Mouse (Mus musculus): ENCODE data around the gene Asb14. TPM values are rescaled to one million over a fixed set of nuclear protein-coding genes. Genes with fewer than 3 reads are reported as not detected.
"Not testable (repeated sequence)": the region's sequence is repeated elsewhere in the genome, so short reads cannot be mapped to it uniquely, and the experiment has no call there.

Asb14 gene
- polyA plus RNA-seq, 1 experiment from 2014 or later, result not detected

DNA sequence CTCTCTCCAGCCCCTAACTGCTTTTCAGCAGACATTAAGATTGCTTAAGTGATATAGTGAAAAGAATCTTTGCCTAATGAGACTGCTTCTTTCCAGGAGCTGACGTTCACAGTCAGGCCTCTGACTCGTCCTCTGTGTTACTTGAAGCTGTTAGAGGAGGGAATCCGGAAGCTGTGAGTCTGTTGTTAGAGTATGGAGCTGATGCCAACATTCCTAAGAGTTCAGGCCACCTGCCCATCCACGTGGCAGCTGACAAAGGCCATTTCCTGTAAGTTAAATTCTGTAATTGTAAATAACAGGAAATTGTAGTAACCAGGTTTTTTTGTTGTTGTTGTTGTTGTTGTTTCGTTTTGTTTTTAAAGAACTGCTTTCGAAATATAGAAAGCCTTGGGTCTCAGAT, 16.8 kb downstream of the Asb14 start:
- no peak for DNase-seq (ENCODE audit: low spot score)
- H3K9me3 ChIP-seq (replicated peaks; ENCODE audit: control insufficient read depth, low read length), result no peaks in the 10 kb centered on the region

DNA sequence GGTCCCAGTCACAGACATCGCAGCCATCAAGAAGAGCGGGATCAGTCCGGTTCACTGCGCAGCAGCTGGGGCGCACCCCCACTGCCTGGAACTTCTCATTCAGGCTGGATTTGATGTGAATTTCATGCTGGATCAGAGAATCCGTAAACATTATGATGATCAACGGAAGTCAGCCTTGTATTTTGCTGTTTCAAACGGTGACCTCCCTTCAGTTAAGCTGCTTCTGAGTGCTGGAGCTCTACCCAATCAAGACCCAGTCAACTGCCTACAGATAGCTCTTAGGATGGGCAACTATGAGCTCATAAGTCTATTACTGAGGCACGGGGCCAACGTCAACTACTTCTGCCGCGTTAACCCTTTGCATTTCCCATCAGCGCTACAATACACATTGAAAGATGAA, 17.5 kb downstream of the Asb14 start:
- no peak overlapping the region for H3K4me2 ChIP-seq (ENCODE audit: low read depth, low read length)
- H3K27ac ChIP-seq (replicated peaks; ENCODE audit: low read depth, low read length), result no peak overlapping the region
- H3K27me3 ChIP-seq (ENCODE audit: control insufficient read depth, insufficient read depth, low read length), result no peaks in the 10 kb centered on the region
- H3K36me3 ChIP-seq (replicated peaks; ENCODE audit: control insufficient read depth, insufficient read depth, low read depth, low read length), result no peaks in the 10 kb centered on the region
- no peak overlapping the region for H3K9ac ChIP-seq (replicated peaks; ENCODE audit: low read length)
- DNase-seq (ENCODE audit: low spot score), result no peak
- ATAC-seq (replicated peaks; ENCODE audit: insufficient number of reproducible peaks, low FRiP score, low TSS enrichment, low read depth), result no peak
- H3K4me3 ChIP-seq (ENCODE audit: low read depth, low read length), result no peak overlapping the region
- no peaks in the 10 kb centered on the region for H3K4me1 ChIP-seq (ENCODE audit: control insufficient read depth, insufficient read depth, low read length)
- no peaks in the 10 kb centered on the region for H3K9me3 ChIP-seq (replicated peaks; ENCODE audit: control insufficient read depth, low read length)
- WGBS, result 93% methylated on average over 13 of the region's 13 CpGs

More for the DNA sequence above, 16.8 kb downstream of the Asb14 start:
- Histone ChIP-seq H3K36me3 (replicated peaks; ENCODE audit: control insufficient read depth, insufficient read depth, low read depth, low read length) (no peaks in the 10 kb centered on the region), H3K27ac (replicated peaks; ENCODE audit: low read depth, low read length) (no peak overlapping the region), H3K4me3 (ENCODE audit: low read depth, low read length) (no peak overlapping the region), H3K4me2 (ENCODE audit: low read depth, low read length) (no peak overlapping the region), H3K27me3 (ENCODE audit: control insufficient read depth, insufficient read depth, low read length) (no peaks in the 10 kb centered on the region), H3K9ac (replicated peaks; ENCODE audit: low read length) (no peak overlapping the region), H3K4me1 (ENCODE audit: control insufficient read depth, insufficient read depth, low read length) (no peaks in the 10 kb centered on the region)
- 66% methylated on average over 6 of the region's 6 CpGs for WGBS
- ATAC-seq (replicated peaks; ENCODE audit: insufficient number of reproducible peaks, low FRiP score, low TSS enrichment, low read depth), result no peak

DNA sequence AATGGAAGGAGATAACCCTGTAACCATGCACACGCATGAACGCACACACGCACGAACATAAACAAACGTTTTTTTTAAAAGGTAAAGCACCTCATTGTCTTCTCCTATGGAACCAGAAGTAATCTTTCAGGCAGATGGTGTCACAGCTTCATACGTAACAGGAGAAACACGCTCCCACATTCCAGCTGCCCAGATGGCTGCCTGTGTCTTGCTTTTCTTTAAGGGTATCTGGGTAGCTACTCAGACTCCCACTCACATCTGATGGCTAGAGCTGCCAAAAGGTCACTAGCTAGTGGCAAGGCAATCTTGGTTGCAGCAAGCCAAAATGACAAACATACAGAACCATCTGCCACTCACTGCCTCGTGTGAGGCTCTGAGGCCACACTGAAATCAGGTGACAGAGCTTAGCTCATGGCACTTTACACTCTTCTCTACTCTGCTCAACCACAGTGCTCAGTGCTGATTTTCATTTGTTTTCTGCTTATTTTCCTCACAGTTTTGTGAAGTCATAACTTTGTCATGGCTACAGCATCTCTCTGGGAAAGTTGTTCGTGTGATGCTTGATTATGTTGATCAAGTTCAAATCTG, 19.4 kb downstream of the Asb14 start:
- no peak overlapping the region for H3K4me2 ChIP-seq (ENCODE audit: low read depth, low read length)
- 77% methylated on average over 9 of the region's 9 CpGs for WGBS
- no peak overlapping the region for H3K4me3 ChIP-seq (ENCODE audit: low read depth, low read length)
- no peaks in the 10 kb centered on the region for H3K27me3 ChIP-seq (ENCODE audit: control insufficient read depth, insufficient read depth, low read length)
- no peaks in the 10 kb centered on the region for H3K4me1 ChIP-seq (ENCODE audit: control insufficient read depth, insufficient read depth, low read length)
- no peak overlapping the region for H3K9ac ChIP-seq (replicated peaks; ENCODE audit: low read length)
- ATAC-seq (replicated peaks; ENCODE audit: insufficient number of reproducible peaks, low FRiP score, low TSS enrichment, low read depth) (no peak), DNase-seq (ENCODE audit: low spot score) (no peak)
- H3K36me3 ChIP-seq (replicated peaks; ENCODE audit: control insufficient read depth, insufficient read depth, low read depth, low read length), result no peaks in the 10 kb centered on the region
- no peaks in the 10 kb centered on the region for H3K9me3 ChIP-seq (replicated peaks; ENCODE audit: control insufficient read depth, low read length)
- H3K27ac ChIP-seq (replicated peaks; ENCODE audit: low read depth, low read length), result no peak overlapping the region

DNA sequence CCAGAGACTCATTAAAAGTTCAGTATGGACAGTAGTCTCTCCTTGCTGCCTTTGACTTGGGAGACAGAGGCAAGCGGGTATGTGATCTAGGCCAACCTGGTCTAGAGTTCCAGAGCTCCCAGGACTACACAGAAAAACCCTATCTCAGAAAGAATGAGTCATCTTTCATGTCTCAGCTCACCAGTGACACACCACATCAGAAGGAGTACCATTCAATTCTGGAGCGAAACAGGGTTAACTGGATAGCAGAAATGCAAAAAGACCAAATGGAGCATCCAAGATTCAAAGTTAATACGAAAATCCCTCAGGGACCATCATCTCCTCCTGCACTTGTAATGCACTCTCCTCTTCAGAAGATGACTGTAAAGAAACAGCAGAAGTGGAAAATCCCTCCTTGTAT, 25.0 kb downstream of the Asb14 start:
- Histone ChIP-seq H3K27me3 (ENCODE audit: control insufficient read depth, insufficient read depth, low read length) (no peaks in the 10 kb centered on the region), H3K4me3 (ENCODE audit: low read depth, low read length) (no peak overlapping the region), H3K36me3 (replicated peaks; ENCODE audit: control insufficient read depth, insufficient read depth, low read depth, low read length) (no peaks in the 10 kb centered on the region; the same call in 1 of the 2 replicates), H3K9ac (replicated peaks; ENCODE audit: low read length) (no peak overlapping the region), H3K9me3 (replicated peaks; ENCODE audit: control insufficient read depth, low read length) (no peaks in the 10 kb centered on the region), H3K4me2 (ENCODE audit: low read depth, low read length) (no peak overlapping the region), H3K4me1 (ENCODE audit: control insufficient read depth, insufficient read depth, low read length) (no peaks in the 10 kb centered on the region), H3K27ac (replicated peaks; ENCODE audit: low read depth, low read length) (no peak overlapping the region)
- DNase-seq (ENCODE audit: low spot score) (no peak), ATAC-seq (replicated peaks; ENCODE audit: insufficient number of reproducible peaks, low FRiP score, low TSS enrichment, low read depth) (no peak)
- WGBS, result 94% methylated on average over 3 of the region's 3 CpGs

DNA sequence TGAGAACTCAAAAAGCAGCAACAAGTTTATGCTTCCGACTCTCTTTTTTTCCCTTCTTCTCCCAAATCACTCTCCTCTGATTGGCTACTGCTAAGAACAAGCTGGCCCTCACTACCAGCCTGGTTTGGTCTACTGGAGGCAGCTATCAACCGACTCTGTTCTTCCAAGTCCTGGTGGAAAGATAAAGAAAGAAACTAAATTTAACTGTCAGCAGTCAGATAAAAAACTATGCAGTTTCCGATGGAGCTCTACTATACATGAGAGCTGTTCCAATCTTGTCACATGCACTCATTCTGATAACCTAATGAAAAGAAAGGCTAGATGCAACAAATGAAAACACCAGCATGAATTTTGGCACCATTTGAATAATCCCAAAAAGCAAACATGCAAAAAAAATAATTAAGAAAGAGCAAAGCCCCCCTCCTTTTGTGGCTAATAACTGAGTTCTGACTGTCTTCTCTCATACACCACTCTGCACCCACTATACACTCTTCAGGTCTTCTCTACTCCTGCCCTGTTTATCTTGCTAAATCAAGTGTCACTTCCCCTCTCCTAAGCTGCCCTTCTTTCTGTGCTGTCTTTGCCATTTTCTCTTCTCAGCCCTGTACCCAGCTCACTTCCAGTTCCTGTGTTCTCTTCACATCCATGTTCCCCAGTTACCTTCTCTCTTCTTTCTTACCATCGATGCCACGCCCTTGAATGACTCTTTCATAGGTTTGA, 29.5 kb downstream of the Asb14 start:
- Histone ChIP-seq H3K9me3 (replicated peaks; ENCODE audit: control insufficient read depth, low read length) (no peaks in the 10 kb centered on the region), H3K27ac (replicated peaks; ENCODE audit: low read depth, low read length) (no peak overlapping the region), H3K4me2 (ENCODE audit: low read depth, low read length) (no peak overlapping the region), H3K36me3 (replicated peaks; ENCODE audit: control insufficient read depth, insufficient read depth, low read depth, low read length) (no peaks in the 10 kb centered on the region; the same call in 1 of the 2 replicates), H3K4me3 (ENCODE audit: low read depth, low read length) (no peak overlapping the region), H3K27me3 (ENCODE audit: control insufficient read depth, insufficient read depth, low read length) (no peaks in the 10 kb centered on the region), H3K4me1 (ENCODE audit: control insufficient read depth, insufficient read depth, low read length) (no peaks in the 10 kb centered on the region), H3K9ac (replicated peaks; ENCODE audit: low read length) (no peak overlapping the region)
- no peak for ATAC-seq (replicated peaks; ENCODE audit: insufficient number of reproducible peaks, low FRiP score, low TSS enrichment, low read depth)
- DNase-seq (ENCODE audit: low spot score), result no peak
- WGBS, result 90% methylated on average over 5 of the region's 5 CpGs

DNA sequence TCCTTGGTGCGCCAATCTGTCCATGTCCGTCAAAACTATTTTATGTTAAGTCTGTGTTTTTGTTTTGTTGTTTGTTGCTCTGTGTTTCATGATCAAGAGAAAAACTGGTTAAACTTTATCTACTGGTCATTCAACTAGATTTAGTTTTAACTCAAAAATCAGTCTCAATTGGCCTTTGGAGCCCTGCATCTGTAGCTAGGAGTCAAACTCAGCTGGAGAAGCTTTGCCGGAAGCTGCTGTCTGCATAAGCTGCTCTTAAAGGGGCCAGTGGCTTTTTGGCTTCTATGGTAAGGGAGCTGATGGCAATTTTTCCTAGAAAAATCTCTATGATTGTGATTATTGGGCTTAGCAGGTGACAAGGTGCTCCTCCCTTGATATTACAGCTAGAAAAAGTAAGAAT, 40.5 kb downstream of the Asb14 start:
- Histone ChIP-seq H3K9me3 (replicated peaks; ENCODE audit: control insufficient read depth, low read length) (no peaks in the 10 kb centered on the region), H3K36me3 (replicated peaks; ENCODE audit: control insufficient read depth, insufficient read depth, low read depth, low read length) (no peaks in the 10 kb centered on the region)

DNA sequence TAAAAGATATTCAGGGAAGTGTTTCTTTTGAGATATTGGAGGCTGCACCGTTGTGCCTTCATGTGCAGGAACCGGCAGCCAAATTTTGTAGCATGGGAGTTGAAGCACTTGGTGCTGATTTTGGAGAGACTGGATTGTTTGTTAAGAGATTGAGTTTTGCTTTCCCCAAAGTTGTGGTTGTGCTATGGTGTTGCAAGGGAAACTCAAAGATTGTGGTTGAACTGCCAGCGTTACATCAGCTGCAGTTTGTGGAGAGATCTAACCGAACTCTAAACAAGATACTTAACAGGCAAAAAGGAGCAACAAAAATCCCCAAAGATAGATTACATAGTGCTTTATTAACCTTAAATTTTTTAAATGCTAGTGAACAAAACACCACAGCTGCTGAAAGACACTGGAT, 41.2 kb downstream of the Asb14 start:
- H3K4me3 ChIP-seq (ENCODE audit: low read depth, low read length), result no peak overlapping the region
- no peak overlapping the region for H3K4me2 ChIP-seq (ENCODE audit: low read depth, low read length)
- no peaks in the 10 kb centered on the region for H3K9me3 ChIP-seq (replicated peaks; ENCODE audit: control insufficient read depth, low read length)
- no peak for DNase-seq (ENCODE audit: low spot score)
- no peaks in the 10 kb centered on the region for H3K4me1 ChIP-seq (ENCODE audit: control insufficient read depth, insufficient read depth, low read length)
- H3K36me3 ChIP-seq (replicated peaks; ENCODE audit: control insufficient read depth, insufficient read depth, low read depth, low read length), result no peaks in the 10 kb centered on the region
- WGBS, result 93% methylated on average over 4 of the region's 4 CpGs
- H3K27me3 ChIP-seq (ENCODE audit: control insufficient read depth, insufficient read depth, low read length), result no peaks in the 10 kb centered on the region
- no peak overlapping the region for H3K27ac ChIP-seq (replicated peaks; ENCODE audit: low read depth, low read length)
- ATAC-seq (replicated peaks; ENCODE audit: insufficient number of reproducible peaks, low FRiP score, low TSS enrichment, low read depth), result no peak
- no peak overlapping the region for H3K9ac ChIP-seq (replicated peaks; ENCODE audit: low read length)

More for the DNA sequence above, 40.5 kb downstream of the Asb14 start:
- ATAC-seq (replicated peaks; ENCODE audit: insufficient number of reproducible peaks, low FRiP score, low TSS enrichment, low read depth) (no peak), DNase-seq (ENCODE audit: low spot score) (no peak)
- no peak overlapping the region for H3K27ac ChIP-seq (replicated peaks; ENCODE audit: low read depth, low read length)
- H3K4me3 ChIP-seq (ENCODE audit: low read depth, low read length), result no peak overlapping the region
- 93% methylated on average over 3 of the region's 3 CpGs for WGBS
- H3K27me3 ChIP-seq (ENCODE audit: control insufficient read depth, insufficient read depth, low read length), result no peaks in the 10 kb centered on the region
- H3K4me2 ChIP-seq (ENCODE audit: low read depth, low read length), result no peak overlapping the region
- no peak overlapping the region for H3K9ac ChIP-seq (replicated peaks; ENCODE audit: low read length)
- no peaks in the 10 kb centered on the region for H3K4me1 ChIP-seq (ENCODE audit: control insufficient read depth, insufficient read depth, low read length)

DNA sequence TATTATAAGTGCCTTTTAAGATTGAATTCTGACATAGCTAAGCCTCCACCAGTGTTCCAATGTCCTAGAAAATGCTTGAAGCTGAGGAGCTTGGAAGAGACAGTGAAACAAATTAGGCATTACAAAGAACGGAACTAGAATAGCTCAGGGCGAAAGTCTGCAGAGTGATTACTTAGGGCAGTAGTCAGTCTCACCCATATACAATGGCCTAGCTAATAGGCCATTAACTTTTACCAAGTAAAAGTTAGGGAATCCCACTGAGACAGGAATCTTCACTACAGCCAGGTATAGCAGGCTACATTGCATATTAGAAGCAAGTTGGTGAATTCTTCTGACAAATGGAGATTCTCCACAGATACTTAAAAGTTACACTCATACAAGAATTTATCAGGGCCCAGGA, 61.8 kb downstream of the Asb14 start:
- not testable (repeated sequence) for H3K4me1 ChIP-seq (ENCODE audit: control insufficient read depth, insufficient read depth, low read length); H3K4me3 ChIP-seq (ENCODE audit: low read depth, low read length); ATAC-seq (replicated peaks; ENCODE audit: insufficient number of reproducible peaks, low FRiP score, low TSS enrichment, low read depth); H3K9ac ChIP-seq (replicated peaks; ENCODE audit: low read length); H3K9me3 ChIP-seq (replicated peaks; ENCODE audit: control insufficient read depth, low read length); H3K36me3 ChIP-seq (replicated peaks; ENCODE audit: control insufficient read depth, insufficient read depth, low read depth, low read length); H3K27ac ChIP-seq (replicated peaks; ENCODE audit: low read depth, low read length); H3K27me3 ChIP-seq (ENCODE audit: control insufficient read depth, insufficient read depth, low read length); DNase-seq (ENCODE audit: low spot score); H3K4me2 ChIP-seq (ENCODE audit: low read depth, low read length)
- WGBS, result 92% methylated on average over 2 of the region's 2 CpGs
